Mouse (Mus musculus) stomach, embryonic 14.5 days (tissue): ENCODE data around the gene Cep83. TPM values are rescaled to one million over a fixed set of nuclear protein-coding genes. Genes with fewer than 3 reads are reported as not detected.

Source experiments
- ATAC-seq: fragments of 200-750 bp; cut with Nextera tagmentation; 2 replicates; pipeline ENCODE4 v1.8.0; 2017; ENCODE audit warnings: low read depth, moderate TSS enrichment; ENCODE audit not compliant: insufficient number of reproducible peaks, insufficient read depth, low FRiP score
- H3K27ac ChIP-seq: fragments of 300-500 bp; sonication (generic); 2 replicates; pipeline ENCODE4 v1.5.1; 2014; ENCODE audit warnings: mild to moderate bottlenecking, low read length, moderate library complexity, mixed read lengths
- H3K27me3 ChIP-seq: fragments of 300-500 bp; sonication (generic); 2 replicates; pipeline ENCODE4 v1.6.1; 2014; ENCODE audit warnings: low read length, control low read depth, mixed read lengths; ENCODE audit not compliant: control insufficient read depth, insufficient read depth
- H3K36me3 ChIP-seq: fragments of 300-500 bp; sonication (generic); 2 replicates; pipeline ENCODE4 v1.6.1; 2014; ENCODE audit warnings: mild to moderate bottlenecking, control low read depth, low read length, moderate library complexity, mixed read lengths; ENCODE audit not compliant: control insufficient read depth, insufficient read depth
- H3K4me1 ChIP-seq: fragments of 300-500 bp; sonication (generic); 2 replicates; pipeline ENCODE4 v1.6.1; 2014; ENCODE audit warnings: low read length, control low read depth, mixed read lengths; ENCODE audit not compliant: control insufficient read depth, insufficient read depth
- H3K4me2 ChIP-seq: fragments of 300-500 bp; sonication (generic); replicated peaks from 2 replicates; pipeline ENCODE4 v1.6.1; 2014; ENCODE audit warnings: low read depth, low read length, control low read depth
- H3K4me3 ChIP-seq: fragments of 300-500 bp; sonication (generic); 2 replicates; pipeline ENCODE4 v1.5.1; 2014; ENCODE audit warnings: low read depth, low read length, control low read depth
- H3K9ac ChIP-seq: fragments of 300-500 bp; sonication (generic); replicated peaks from 2 replicates; pipeline ENCODE4 v1.6.1; 2014; ENCODE audit warnings: low read depth, mild to moderate bottlenecking, control low read depth, low read length, moderate library complexity, mixed read lengths
- H3K9me3 ChIP-seq: fragments of 300-500 bp; sonication (generic); 2 replicates; pipeline ENCODE4 v1.6.1; 2016; ENCODE audit warnings: low read depth, low read length, control low read depth; ENCODE audit not compliant: control insufficient read depth
- WGBS: fragments of 180-500 bp; shearing (Covaris S2); extraction: QIAGEN DNeasy Blood & Tissue Kit; methylation state at CpG from one replicate; pipeline ENCODE4 v1.1.7; 2014; 5-methylcytosine and 5-hydroxymethylcytosine counted together
- polyA plus RNA-seq: library from polyadenylated mRNA; unstranded; fragments of >200 nt; fragmentation: Nextera tagmentation; extraction: Ambion mirVana; gene quantifications from 2 replicates; pipeline ENCODE4 v1.2.1, GENCODE M21; 2014

Cep83 gene
- polyA plus RNA-seq, 1 experiment from 2014 or later = 20.9 TPM

GRCm38 (mm10) chr10:94807323-94807722, 118.9 kb downstream of the Cep83 start:
- Histone ChIP-seq H3K27me3 (no peaks in the 10 kb centered on the region), H3K4me1 (no peaks in the 10 kb centered on the region), H3K9me3 (no peaks in the 10 kb centered on the region), H3K4me3 (no peak overlapping the region), H3K4me2 (no peak overlapping the region), H3K36me3 (no peaks in the 10 kb centered on the region), H3K9ac (no peak overlapping the region), H3K27ac (no peak overlapping the region)
- ATAC-seq = no peak
- WGBS = 59% methylated on average over 7 of the region's 7 CpGs

- no peak overlapping the region for H3K27ac ChIP-seq
- no peak overlapping the region for H3K4me3 ChIP-seq
- H3K27me3 ChIP-seq = no peaks in the 10 kb centered on the region
- WGBS = 18% methylated on average over 6 of the region's 6 CpGs
- H3K9me3 ChIP-seq = no peaks in the 10 kb centered on the region
- no peak overlapping the region for H3K4me2 ChIP-seq
- ATAC-seq = no peak
- no peaks in the 10 kb centered on the region for H3K36me3 ChIP-seq
- no peak overlapping the region for H3K9ac ChIP-seq
- no peaks in the 10 kb centered on the region for H3K4me1 ChIP-seq
Measured at GRCm38 (mm10) chr10:94808275-94808674, 119.8 kb downstream of the Cep83 start.

GRCm38 (mm10) chr10:94809946-94810472, 121.6 kb downstream of the Cep83 start:
- no peak overlapping the region for H3K9ac ChIP-seq
- 66% methylated on average over 7 of the region's 7 CpGs for WGBS
- H3K4me2 ChIP-seq = no peak overlapping the region

GRCm38 (mm10) chr10:94811907-94812851, 123.7 kb downstream of the Cep83 start:
- Histone ChIP-seq H3K4me3 (no peak overlapping the region), H3K4me1 (no peaks in the 10 kb centered on the region), H3K4me2 (no peak overlapping the region), H3K9me3 (no peaks in the 10 kb centered on the region), H3K36me3 (no peaks in the 10 kb centered on the region), H3K9ac (no peak overlapping the region), H3K27ac (no peak overlapping the region), H3K27me3 (no peaks in the 10 kb centered on the region)
- ATAC-seq = no peak
- 74% methylated on average over 17 of the region's 17 CpGs for WGBS

More at GRCm38 (mm10) chr10:94809946-94810472, 121.6 kb downstream of the Cep83 start:
- H3K27ac ChIP-seq = no peak overlapping the region
- no peak for ATAC-seq
- H3K4me3 ChIP-seq = no peak overlapping the region
- H3K4me1 ChIP-seq = no peaks in the 10 kb centered on the region
- no peaks in the 10 kb centered on the region for H3K9me3 ChIP-seq
- no peaks in the 10 kb centered on the region for H3K36me3 ChIP-seq
- no peaks in the 10 kb centered on the region for H3K27me3 ChIP-seq

DNA sequence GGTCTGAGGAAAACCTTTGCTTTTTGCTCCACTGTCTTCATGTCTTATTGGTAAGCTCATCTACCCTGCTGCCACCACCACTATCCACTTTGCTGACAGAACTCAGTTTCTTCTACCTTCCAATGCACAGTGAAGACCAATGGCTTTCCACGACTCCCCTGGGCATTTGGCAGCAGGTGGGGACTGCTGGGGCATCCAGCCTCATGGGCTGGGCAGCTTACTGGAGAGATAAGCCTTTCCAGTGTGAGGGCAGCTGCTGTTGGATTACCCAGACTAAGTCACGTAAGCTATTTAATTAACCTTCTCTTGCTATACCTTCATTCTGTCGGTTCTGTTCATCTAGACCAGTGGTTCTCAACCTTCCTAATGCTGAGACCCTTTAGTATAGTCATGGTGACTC, 129.7 kb downstream of the Cep83 start:
- Histone ChIP-seq H3K27ac (no peak overlapping the region), H3K9ac (no peak overlapping the region), H3K4me1 (no peaks in the 10 kb centered on the region), H3K27me3 (no peaks in the 10 kb centered on the region), H3K36me3 (no peaks in the 10 kb centered on the region), H3K4me2 (no peak overlapping the region), H3K9me3 (no peaks in the 10 kb centered on the region), H3K4me3 (no peak overlapping the region)
- 83% methylated on average over 3 of the region's 3 CpGs for WGBS
- no peak for ATAC-seq

GRCm38 (mm10) chr10:94818781-94819665, 130.6 kb downstream of the Cep83 start:
- H3K36me3 ChIP-seq = no peaks in the 10 kb centered on the region
- H3K27me3 ChIP-seq = no peaks in the 10 kb centered on the region
- no peak overlapping the region for H3K27ac ChIP-seq
- H3K9me3 ChIP-seq = no peaks in the 10 kb centered on the region
- no peak overlapping the region for H3K4me2 ChIP-seq
- ATAC-seq = no peak
- no peak overlapping the region for H3K4me3 ChIP-seq
- H3K4me1 ChIP-seq = no peaks in the 10 kb centered on the region
- WGBS = 87% methylated on average over 17 of the region's 17 CpGs
- H3K9ac ChIP-seq = no peak overlapping the region

- Histone ChIP-seq H3K4me2 (no peak overlapping the region), H3K27me3 (no peaks in the 10 kb centered on the region), H3K4me1 (peaks cover 6% of the 10 kb centered on the region; the same call in 1 of the 2 replicates), H3K9ac (no peak overlapping the region), H3K27ac (no peak overlapping the region), H3K36me3 (no peaks in the 10 kb centered on the region), H3K4me3 (no peak overlapping the region), H3K9me3 (no peaks in the 10 kb centered on the region)
- 53% methylated on average over 11 of the region's 11 CpGs for WGBS
- ATAC-seq = no peak
Measured at GRCm38 (mm10) chr10:94823971-94824760, 135.7 kb downstream of the Cep83 start.

DNA sequence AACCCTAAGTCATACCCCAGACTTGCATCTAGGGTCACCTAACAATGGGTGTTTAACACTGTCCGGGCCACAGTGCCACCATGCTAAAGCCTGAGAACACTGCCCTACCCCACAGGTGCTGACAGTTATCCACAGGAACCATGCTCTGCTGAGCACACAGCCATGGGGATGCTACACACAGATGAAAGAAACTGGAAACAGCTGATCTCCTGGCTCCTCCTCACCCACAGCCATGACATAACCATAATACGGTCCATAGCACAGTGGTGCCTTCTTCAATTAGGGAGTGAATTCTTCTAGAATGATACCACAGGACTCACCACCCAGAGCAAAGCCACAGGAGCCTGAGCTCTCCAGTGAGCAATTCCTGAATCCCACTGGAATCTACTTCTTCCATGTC, 137.5 kb downstream of the Cep83 start:
- H3K9ac ChIP-seq = no peak overlapping the region
- no peaks in the 10 kb centered on the region for H3K9me3 ChIP-seq
- WGBS = 98% methylated on average over 2 of the region's 2 CpGs
- no peak for ATAC-seq
- H3K36me3 ChIP-seq = no peaks in the 10 kb centered on the region
- H3K4me2 ChIP-seq = no peak overlapping the region
- no peak overlapping the region for H3K4me3 ChIP-seq
- no peaks in the 10 kb centered on the region for H3K27me3 ChIP-seq
- H3K27ac ChIP-seq = no peak overlapping the region
- peaks cover 15% of the 10 kb centered on the region for H3K4me1 ChIP-seq
